Mouse (Mus musculus) kidney, embryonic 14.5 days (tissue): ENCODE data around the gene Dqx1. TPM values are rescaled to one million over a fixed set of nuclear protein-coding genes. Genes with fewer than 3 reads are reported as not detected.

Experiments
- ATAC-seq: fragments of 200-750 bp; cut with Nextera tagmentation; 2 replicates; pipeline ENCODE4 v1.8.0; 2017; ENCODE audit warnings: moderate number of reproducible peaks, mild to moderate bottlenecking, moderate TSS enrichment, moderate library complexity; ENCODE audit not compliant: low FRiP score, low TSS enrichment
- H3K27ac ChIP-seq: fragments of 300-500 bp; sonication (generic); 2 replicates; pipeline ENCODE4 v1.5.1; 2014; ENCODE audit warnings: low read depth, mild to moderate bottlenecking, low read length, moderate library complexity, mixed read lengths
- H3K27me3 ChIP-seq: fragments of 300-500 bp; sonication (generic); 2 replicates; pipeline ENCODE4 v1.6.1; 2014; ENCODE audit warnings: mild to moderate bottlenecking, low read length; ENCODE audit not compliant: control insufficient read depth, insufficient read depth
- H3K36me3 ChIP-seq: fragments of 300-500 bp; sonication (generic); 2 replicates; pipeline ENCODE4 v1.6.1; 2014; ENCODE audit warnings: low read length, mixed read lengths; ENCODE audit not compliant: control insufficient read depth, insufficient read depth
- H3K4me1 ChIP-seq: fragments of 300-500 bp; sonication (generic); 2 replicates; pipeline ENCODE4 v1.6.1; 2014; ENCODE audit warnings: low read length, mixed read lengths; ENCODE audit not compliant: control insufficient read depth, insufficient read depth
- H3K4me2 ChIP-seq: fragments of 300-500 bp; sonication (generic); replicated peaks from 2 replicates; pipeline ENCODE4 v1.6.1; 2014; ENCODE audit warnings: low read depth, mild to moderate bottlenecking, low read length
- H3K4me3 ChIP-seq: fragments of 300-500 bp; sonication (generic); 2 replicates; pipeline ENCODE4 v1.5.1; 2014; ENCODE audit warnings: mild to moderate bottlenecking, low read length
- H3K9ac ChIP-seq: fragments of 300-500 bp; sonication (generic); 2 replicates; pipeline ENCODE4 v1.6.1; 2014; ENCODE audit warnings: low read depth, mild to moderate bottlenecking, low read length, moderate library complexity
- H3K9me3 ChIP-seq: fragments of 300-500 bp; sonication (generic); 2 replicates; pipeline ENCODE4 v1.6.1; 2016; ENCODE audit warnings: low read length; ENCODE audit not compliant: control insufficient read depth
- WGBS: fragments of 180-500 bp; shearing (Covaris S2); extraction: QIAGEN DNeasy Blood & Tissue Kit; methylation state at CpG from one replicate; pipeline ENCODE4 v1.1.7; 2014; 5-methylcytosine and 5-hydroxymethylcytosine counted together
- polyA plus RNA-seq: library from polyadenylated mRNA; unstranded; fragments of >200 nt; fragmentation: Nextera tagmentation; extraction: Ambion mirVana; gene quantifications from 2 replicates; pipeline ENCODE4 v1.2.1, GENCODE M21; 2014

The Dqx1 gene
- polyA plus RNA-seq, 1 experiment from 2014 or later = 2.6 TPM

GRCm38 (mm10) chr6:83058725-83059124, 1.1 kb downstream of the Dqx1 start:
- H3K9ac ChIP-seq = no peak overlapping the region
- H3K27me3 ChIP-seq = peaks cover 25% of the 10 kb centered on the region
- H3K4me3 ChIP-seq = no peak overlapping the region
- no peak for ATAC-seq
- H3K36me3 ChIP-seq = peaks cover 18% of the 10 kb centered on the region
- H3K9me3 ChIP-seq = no peaks in the 10 kb centered on the region
- WGBS = 75% methylated on average over 2 of the region's 2 CpGs
- peaks cover 9% of the 10 kb centered on the region for H3K4me1 ChIP-seq
- no peak overlapping the region for H3K27ac ChIP-seq
- H3K4me2 ChIP-seq = no peak overlapping the region

GRCm38 (mm10) chr6:83065995-83066394, 8.4 kb downstream of the Dqx1 start:
- Histone ChIP-seq H3K36me3 (no peaks in the 10 kb centered on the region), H3K4me1 (peaks cover 11% of the 10 kb centered on the region), H3K27me3 (peaks cover 94% of the 10 kb centered on the region), H3K9ac (no peak overlapping the region), H3K4me2 (no peak overlapping the region), H3K27ac (no peak overlapping the region), H3K9me3 (no peaks in the 10 kb centered on the region), H3K4me3 (no peak overlapping the region)
- 56% methylated on average over 8 of the region's 8 CpGs for WGBS
- ATAC-seq = no peak

- Histone ChIP-seq H3K27ac (no peak overlapping the region), H3K9me3 (no peaks in the 10 kb centered on the region), H3K4me3 (no peak overlapping the region), H3K36me3 (no peaks in the 10 kb centered on the region), H3K4me1 (peaks cover 14% of the 10 kb centered on the region), H3K4me2 (no peak overlapping the region), H3K27me3 (peaks cover 95% of the 10 kb centered on the region), H3K9ac (no peak overlapping the region)
- 45% methylated on average over 6 of the region's 6 CpGs for WGBS
- no peak for ATAC-seq
Measured at GRCm38 (mm10) chr6:83066441-83066840, 8.8 kb downstream of the Dqx1 start.

GRCm38 (mm10) chr6:83068221-83068620, 10.6 kb downstream of the Dqx1 start:
- Histone ChIP-seq H3K9me3 (no peaks in the 10 kb centered on the region), H3K9ac (0 out of 2 replicates have a peak overlapping the region, but pooled peaks have one; percentile 18), H3K27me3 (peaks cover 95% of the 10 kb centered on the region), H3K27ac (no peak overlapping the region), H3K36me3 (no peaks in the 10 kb centered on the region), H3K4me2 (peak overlapping the region; percentile 43; the same call in 1 of the 2 replicates), H3K4me3 (peak overlapping the region; percentile 33; the same call in 1 of the 2 replicates), H3K4me1 (peaks cover 14% of the 10 kb centered on the region)
- WGBS = 5% methylated on average over 8 of the region's 8 CpGs
- no peak for ATAC-seq

- Histone ChIP-seq H3K9ac (peak overlapping the region; percentile 18; the same call in 1 of the 2 replicates), H3K27me3 (peaks cover 93% of the 10 kb centered on the region), H3K27ac (no peak overlapping the region), H3K4me3 (peak overlapping the region; percentile 33), H3K4me2 (peak overlapping the region; percentile 43), H3K36me3 (no peaks in the 10 kb centered on the region), H3K4me1 (peaks cover 14% of the 10 kb centered on the region), H3K9me3 (no peaks in the 10 kb centered on the region)
- ATAC-seq = no peak
- under 1% methylated on average over 78 of the region's 81 CpGs for WGBS
Measured at GRCm38 (mm10) chr6:83068706-83069487, 11.3 kb downstream of the Dqx1 start.

- Histone ChIP-seq H3K9me3 (no peaks in the 10 kb centered on the region), H3K27ac (no peak overlapping the region), H3K4me3 (peak overlapping the region; percentile 33), H3K4me2 (peak overlapping the region; percentile 24), H3K27me3 (peaks cover 94% of the 10 kb centered on the region), H3K9ac (0 out of 2 replicates have a peak overlapping the region, but pooled peaks have one; percentile 8), H3K36me3 (no peaks in the 10 kb centered on the region), H3K4me1 (peaks cover 14% of the 10 kb centered on the region)
- peak; percentile 8; the same call in 1 of the 2 replicates for ATAC-seq
- WGBS = under 1% methylated on average over 67 of the region's 69 CpGs
Measured at GRCm38 (mm10) chr6:83069488-83070246, 12.0 kb downstream of the Dqx1 start.

- peaks cover 93% of the 10 kb centered on the region for H3K27me3 ChIP-seq
- WGBS = 1% methylated on average over 10 of the region's 10 CpGs
- ATAC-seq = no peak
- H3K4me2 ChIP-seq = peak within 1 kb of the TSS; percentile 43
- peaks cover 14% of the 10 kb centered on the region for H3K4me1 ChIP-seq
- H3K9ac ChIP-seq = 0 out of 2 replicates have a peak within 1 kb of the TSS, but pooled peaks have one; percentile 18
- no peaks in the 10 kb centered on the region for H3K36me3 ChIP-seq
- no peaks in the 10 kb centered on the region for H3K9me3 ChIP-seq
- peak within 1 kb of the TSS; percentile 33 for H3K4me3 ChIP-seq
- H3K27ac ChIP-seq = no peak within 1 kb of the TSS
Measured at GRCm38 (mm10) chr6:83070247-83070310, 12.4 kb downstream of the Dqx1 start, which contains the start of gene Tlx2. TSS of gene Tlx2 (minus strand) at chr6:83070293.

GRCm38 (mm10) chr6:83070311-83071219, 12.9 kb downstream of the Dqx1 start:
- no peaks in the 10 kb centered on the region for H3K9me3 ChIP-seq
- H3K4me3 ChIP-seq = peak overlapping the region; percentile 33
- no peak overlapping the region for H3K27ac ChIP-seq
- H3K4me2 ChIP-seq = peak overlapping the region; percentile 24
- under 1% methylated on average over 55 of the region's 58 CpGs for WGBS
- peak; percentile 36; the same call in 1 of the 2 replicates for ATAC-seq
- H3K36me3 ChIP-seq = no peaks in the 10 kb centered on the region
- 0 out of 2 replicates have a peak overlapping the region, but pooled peaks have one; percentile 8 for H3K9ac ChIP-seq
- H3K4me1 ChIP-seq = peaks cover 14% of the 10 kb centered on the region
- H3K27me3 ChIP-seq = peaks cover 89% of the 10 kb centered on the region
